Mouse (Mus musculus) CH12.LX (cell line): ENCODE results near the gene Rgs11. TPM values are rescaled to one million over a fixed set of nuclear protein-coding genes. Genes with fewer than 3 reads are reported as not detected.

Experiments
- DNase-seq: peaks from one replicate; pipeline ENCODE4 v3.0.0-alpha.2; 2013; ENCODE audit errors: extremely low read depth
- H3K27ac ChIP-seq: 2 replicates; pipeline ENCODE4 v1.5.1; 2012; ENCODE audit warnings: low read depth, mild to moderate bottlenecking, control low read depth, moderate library complexity; ENCODE audit not compliant: insufficient read depth
- H3K27me3 ChIP-seq: replicated peaks from 2 replicates; pipeline ENCODE3; 2012; ENCODE audit warnings: inconsistent platforms
- H3K36me3 ChIP-seq, 2 experiments: replicated peaks in 1 of 2; 2 replicates each; pipeline versions ENCODE3 to v1.6.1; 2012; ENCODE audit warnings: inconsistent platforms in 1 of 2, low read length in 1 of 2, mild to moderate bottlenecking in 1 of 2, mixed read lengths in 1 of 2, moderate library complexity in 1 of 2; ENCODE audit not compliant: control insufficient read depth in 1 of 2, insufficient read depth in 1 of 2
- H3K4me1 ChIP-seq, 2 experiments: 2 replicates each; pipeline ENCODE4 v1.6.1; 2012; ENCODE audit warnings: inconsistent platforms in 1 of 2, moderate library complexity in 1 of 2; ENCODE audit not compliant: insufficient read depth in 2 of 2, control insufficient read depth in 1 of 2
- H3K4me2 ChIP-seq: 2 replicates; pipeline ENCODE4 v1.6.1; 2012; ENCODE audit warnings: low read depth, mild to moderate bottlenecking, control low read depth; ENCODE audit not compliant: poor library complexity, insufficient read depth, severe bottlenecking
- H3K4me3 ChIP-seq, 3 experiments: fragments of 150-350 bp in 1 of 3; sonication (generic) in 1 of 3; replicated peaks in 1 of 3; 2 replicates each; pipeline versions ENCODE3 to v1.5.1; 2011 to 2012; ENCODE audit warnings: low read depth in 2 of 3, low read length in 2 of 3, mild to moderate bottlenecking in 2 of 3, moderate library complexity in 2 of 3, control low read depth in 1 of 3, improper control_type of control experiment in 1 of 3, inconsistent platforms in 1 of 3, mixed read lengths in 1 of 3; ENCODE audit not compliant: poor library complexity in 1 of 3
- H3K79me2 ChIP-seq: replicated peaks from 2 replicates; pipeline ENCODE4 v1.6.1; 2012; ENCODE audit warnings: mild to moderate bottlenecking, moderate library complexity; ENCODE audit not compliant: control insufficient read depth, poor library complexity, insufficient read depth, severe bottlenecking; ENCODE audit errors: extremely low read depth
- H3K9ac ChIP-seq: 2 replicates; pipeline ENCODE4 v1.6.1; 2012; ENCODE audit warnings: low read depth, mild to moderate bottlenecking, control low read depth, moderate library complexity; ENCODE audit not compliant: insufficient read depth
- H3K9me3 ChIP-seq: replicated peaks from 2 replicates; pipeline ENCODE3; 2012; ENCODE audit warnings: low read length, inconsistent platforms, mixed read lengths
- CHD1 ChIP-seq: IDR thresholded peaks from 2 replicates; pipeline ENCODE4 v1.6.1; 2012; ENCODE audit warnings: low read depth, low read length, improper control_type of control experiment, inconsistent platforms
- CHD2 ChIP-seq: IDR thresholded peaks from 2 replicates; pipeline ENCODE4 v1.6.1; 2011; ENCODE audit warnings: low read length, improper control_type of control experiment
- E2F4 ChIP-seq: IDR thresholded peaks from 2 replicates; pipeline ENCODE4 v1.6.1; 2011; ENCODE audit warnings: low read depth, low read length, improper control_type of control experiment; ENCODE audit not compliant: insufficient replicate concordance
- ELF1 ChIP-seq: IDR thresholded peaks from 2 replicates; pipeline ENCODE4 v1.6.1; 2014; ENCODE audit warnings: low read depth, mild to moderate bottlenecking, inconsistent platforms, low read length, improper control_type of control experiment
- GABPA ChIP-seq: IDR thresholded peaks from 2 replicates; pipeline ENCODE4 v1.6.1; 2012; ENCODE audit warnings: low read depth, low read length, improper control_type of control experiment, inconsistent platforms; ENCODE audit not compliant: insufficient replicate concordance
- HCFC1 ChIP-seq: IDR thresholded peaks from 2 replicates; pipeline ENCODE4 v1.6.1; 2012; ENCODE audit warnings: low read depth, mild to moderate bottlenecking, inconsistent platforms, low read length, improper control_type of control experiment
- IRF4 ChIP-seq: IDR thresholded peaks from 2 replicates; pipeline ENCODE4 v1.6.1; 2014; ENCODE audit warnings: low read depth, mild to moderate bottlenecking, inconsistent platforms, low read length, improper control_type of control experiment
- JUN ChIP-seq: IDR thresholded peaks from 2 replicates; pipeline ENCODE4 v1.6.1; 2011; ENCODE audit warnings: low read depth, mild to moderate bottlenecking, low read length, improper control_type of control experiment, moderate library complexity; ENCODE audit not compliant: insufficient read depth
- MAZ ChIP-seq: IDR thresholded peaks from 2 replicates; pipeline ENCODE4 v1.6.1; 2012; ENCODE audit warnings: low read depth, mild to moderate bottlenecking, inconsistent platforms, low read length, improper control_type of control experiment, moderate library complexity
- MXI1 ChIP-seq: IDR thresholded peaks from 2 replicates; pipeline ENCODE4 v1.6.1; 2011; ENCODE audit warnings: mild to moderate bottlenecking, low read depth, low read length, improper control_type of control experiment
- MYC ChIP-seq: IDR thresholded peaks from 2 replicates; pipeline ENCODE4 v1.6.1; 2011; ENCODE audit warnings: low read depth, mild to moderate bottlenecking, improper control_type of control experiment, low read length
- NELFE ChIP-seq: IDR thresholded peaks from 2 replicates; pipeline ENCODE4 v1.6.1; 2011; ENCODE audit warnings: low read depth, low read length, improper control_type of control experiment
- NRF1 ChIP-seq: IDR thresholded peaks from 2 replicates; pipeline ENCODE4 v1.6.1; 2014; ENCODE audit warnings: low read depth, mild to moderate bottlenecking, inconsistent platforms, low read length, improper control_type of control experiment, moderate library complexity
- POLR2A ChIP-seq: IDR thresholded peaks from 2 replicates; pipeline ENCODE4 v1.6.1; 2011; ENCODE audit warnings: low read depth, mild to moderate bottlenecking, improper control_type of control experiment, low read length
- RAD21 ChIP-seq: IDR thresholded peaks from 2 replicates; pipeline ENCODE4 v1.6.1; 2011; ENCODE audit warnings: low read depth, mild to moderate bottlenecking, low read length, improper control_type of control experiment, moderate library complexity
- RCOR1 ChIP-seq: conservative IDR thresholded peaks from 2 replicates; pipeline ENCODE4 v1.6.1; 2012; ENCODE audit warnings: low read depth, mild to moderate bottlenecking, inconsistent platforms, low read length, improper control_type of control experiment
- SIN3A ChIP-seq: IDR thresholded peaks from 2 replicates; pipeline ENCODE4 v1.6.1; 2012; ENCODE audit warnings: low read length, improper control_type of control experiment, inconsistent platforms
- TCF12 ChIP-seq: IDR thresholded peaks from 2 replicates; pipeline ENCODE4 v1.6.1; 2014; ENCODE audit warnings: low read depth, mild to moderate bottlenecking, inconsistent platforms, low read length, improper control_type of control experiment
- ZKSCAN1 ChIP-seq: IDR thresholded peaks from 2 replicates; pipeline ENCODE4 v1.6.1; 2012; ENCODE audit warnings: low read depth, inconsistent platforms, low read length, improper control_type of control experiment, borderline replicate concordance
- ZMIZ1 ChIP-seq: IDR thresholded peaks from 2 replicates; pipeline ENCODE4 v1.6.1; 2012; ENCODE audit warnings: low read depth, mild to moderate bottlenecking, inconsistent platforms, low read length, improper control_type of control experiment
- dilution Hi-C: fragments of 300-500 bp; cut with MboI; formaldehyde crosslinking; loops from 2 replicates; pipeline ENCODE4 v1.14.3; 2020; ENCODE audit warnings: low sequenced_read_pairs; ENCODE audit not compliant: extremely low pct_unique_long_range_greater_than_20kb, extremely low pct_ligation_motif_present
- in situ Hi-C: fragments of 300-500 bp; cut with MboI; formaldehyde crosslinking; loops from 3 replicates; pipeline ENCODE4 v1.14.3; 2019; ENCODE audit warnings: low sequenced_read_pairs, low pct_ligation_motif_present, low pct_unique_long_range_greater_than_20kb, mixed read lengths
- polyA plus RNA-seq: library from polyadenylated mRNA; unstranded; fragments of >175 nt; gene quantifications from 2 replicates; pipeline ENCODE4 v1.2.1, GENCODE M21; 2012; ENCODE audit warnings: low read depth; ENCODE audit not compliant: insufficient read length
- total RNA-seq, 2 experiments: library from RNA; depleted of rRNA; stranded (reverse); fragments of 300-350 nt in 1 of 2; fragments of >200 nt in 1 of 2; gene quantifications; 2 replicates each; pipeline ENCODE4 v1.2.3; 2012 to 2014

Rgs11 gene
- total and polyA plus RNA-seq, 3 experiments = 0.13 to 8.1 (median 0.40) TPM

- Histone ChIP-seq H3K9me3 (no peaks in the 10 kb centered on the region), H3K79me2 (no peaks in the 10 kb centered on the region), H3K36me3 (peaks cover 0 to 18% of the 10 kb centered on the region in 2 experiments), H3K4me2 (no peak overlapping the region), H3K27ac (no peak overlapping the region), H3K4me1 (no peaks in the 10 kb centered on the region), H3K4me3 (no peak overlapping the region), H3K9ac (no peak overlapping the region), H3K27me3 (no peaks in the 10 kb centered on the region)
- in situ Hi-C loops (no loop called here), dilution Hi-C loops (no loop called here)
- DNase-seq = no peak
- TF ChIP-seq ELF1 = no peak
- TF ChIP-seq RCOR1 = no peak
- no peak for TF ChIP-seq RAD21
- TF ChIP-seq E2F4 = no peak
- TF ChIP-seq MYC = no peak
- TF ChIP-seq CHD1 = no peak
- TF ChIP-seq JUN = no peak
- no peak for TF ChIP-seq IRF4
- TF ChIP-seq CHD2 = no peak
- TF ChIP-seq TCF12 = no peak
- TF ChIP-seq POLR2A = no peak
- TF ChIP-seq ZMIZ1 = no peak
- no peak for TF ChIP-seq SIN3A
- TF ChIP-seq MAZ = no peak
Measured at GRCm38 (mm10) chr17:26221508-26221907, 18.8 kb downstream of the Rgs11 start.

DNA sequence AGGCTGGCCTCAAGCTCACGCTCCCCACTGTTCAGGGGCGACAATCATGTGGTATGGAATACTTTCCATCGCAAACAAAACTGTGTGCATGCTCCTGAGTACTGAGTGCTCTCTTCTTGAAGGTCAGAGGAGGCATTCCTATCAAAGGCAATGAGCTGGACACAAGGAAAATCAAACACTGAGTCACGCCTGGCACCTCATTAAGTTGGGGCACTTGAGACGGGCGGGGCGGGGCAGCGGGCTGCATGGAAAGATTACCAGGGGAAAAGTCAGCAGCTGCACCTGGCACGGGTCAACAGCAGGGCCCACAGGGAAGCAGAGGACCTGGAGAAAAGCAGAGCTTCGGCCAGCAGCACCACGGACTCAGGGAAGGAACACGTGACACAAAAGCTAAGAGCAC is 22.4 kb downstream of the Rgs11 start:
- dilution Hi-C loops (no loop called here), in situ Hi-C loops (no loop called here)
- no peak for TF ChIP-seq MXI1

DNA sequence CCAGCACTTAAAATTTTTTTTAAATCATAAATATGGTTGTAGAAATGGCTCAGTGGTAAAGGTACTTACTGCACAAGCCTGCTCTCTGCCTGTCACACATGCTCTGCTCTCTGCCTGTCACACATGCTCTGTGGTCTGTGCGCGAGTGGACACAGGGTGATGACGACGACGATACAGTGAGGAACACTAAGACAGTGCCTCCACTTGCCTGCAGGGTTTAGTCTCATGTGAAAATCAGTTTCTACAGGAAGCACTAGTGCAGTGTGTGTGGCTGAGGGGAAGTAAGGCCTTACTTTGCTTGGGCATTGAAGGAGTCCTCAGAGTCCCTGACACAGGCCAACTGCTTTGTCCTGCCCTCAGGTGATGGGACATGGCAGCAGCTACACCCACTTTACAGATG is 27.0 kb downstream of the Rgs11 start:
- H3K4me3 ChIP-seq = no peak overlapping the region
- peaks cover 0 to 9% of the 10 kb centered on the region in 2 experiments; a peak in 1 of 4 replicates for H3K4me1 ChIP-seq
- in situ Hi-C loops = no loop called here
- no peak overlapping the region for H3K4me2 ChIP-seq
- dilution Hi-C loops = no loop called here
- H3K9me3 ChIP-seq = peaks cover 2% of the 10 kb centered on the region
- H3K27ac ChIP-seq = no peak overlapping the region
- H3K79me2 ChIP-seq = no peaks in the 10 kb centered on the region
- H3K27me3 ChIP-seq = no peaks in the 10 kb centered on the region
- no peak for DNase-seq
- TF ChIP-seq HCFC1 (no peak), TCF12 (no peak), ZKSCAN1 (no peak), SIN3A (no peak), CHD1 (no peak), GABPA (no peak), NRF1 (no peak), NELFE (no peak)
- H3K9ac ChIP-seq = no peak overlapping the region
- H3K36me3 ChIP-seq = peaks cover 0 to 6% of the 10 kb centered on the region in 2 experiments

More for the DNA sequence above, 22.4 kb downstream of the Rgs11 start:
- Histone ChIP-seq H3K36me3 (peaks cover 0 to 5% of the 10 kb centered on the region in 2 experiments), H3K27me3 (no peaks in the 10 kb centered on the region), H3K4me3 (no peak overlapping the region), H3K79me2 (no peaks in the 10 kb centered on the region), H3K9me3 (no peaks in the 10 kb centered on the region), H3K4me1 (no peaks in the 10 kb centered on the region), H3K27ac (no peak overlapping the region), H3K4me2 (no peak overlapping the region), H3K9ac (no peak overlapping the region)
- DNase-seq = no peak
